Mouse (Mus musculus): ENCODE results near the gene St6galnac5. TPM values are rescaled to one million over a fixed set of nuclear protein-coding genes. Genes with fewer than 3 reads are reported as not detected.

Gene St6galnac5
- total and polyA plus RNA-seq, 2 experiments from 2014 or later = 14.9 to 18.1 TPM

GRCm38 (mm10) chr3:152979481-152980092 is 2.5 kb downstream of the St6galnac5 start:
- no peaks in the 10 kb centered on the region; the same call in 1 of the 2 replicates for H3K27me3 ChIP-seq (ENCODE audit: insufficient read depth, low read length)
- H3K4me2 ChIP-seq (ENCODE audit: low read depth, low read length, poor library complexity, severe bottlenecking) = peak overlapping the region; percentile 78
- ATAC-seq (ENCODE audit: low FRiP score) (no peak), DNase-seq (ENCODE audit: low spot score) (no peak)
- no peaks in the 10 kb centered on the region for H3K4me1 ChIP-seq (ENCODE audit: insufficient read depth, low read length)
- H3K9ac ChIP-seq (replicated peaks; ENCODE audit: low read length, poor library complexity, severe bottlenecking) = no peak overlapping the region
- no peaks in the 10 kb centered on the region for H3K36me3 ChIP-seq (ENCODE audit: insufficient read depth, low read length)
- H3K4me3 ChIP-seq (ENCODE audit: low read depth, low read length) = peak overlapping the region; percentile 61
- H3K27ac ChIP-seq (ENCODE audit: low read depth, low read length) = no peak overlapping the region
- TF ChIP-seq CTCF (IDR thresholded peaks at IDR 0.05) = no peak
- no peaks in the 10 kb centered on the region for H3K9me3 ChIP-seq (ENCODE audit: low read length)
- WGBS = 53% methylated on average over 11 of the region's 11 CpGs

- Histone ChIP-seq H3K4me1 (ENCODE audit: insufficient read depth, low read length) (no peaks in the 10 kb centered on the region), H3K4me3 (ENCODE audit: low read depth, low read length) (no peak overlapping the region), H3K27ac (ENCODE audit: low read depth, low read length) (no peak overlapping the region), H3K9me3 (ENCODE audit: low read length) (no peaks in the 10 kb centered on the region), H3K4me2 (ENCODE audit: low read depth, low read length, poor library complexity, severe bottlenecking) (no peak overlapping the region), H3K27me3 (ENCODE audit: insufficient read depth, low read length) (no peaks in the 10 kb centered on the region), H3K9ac (replicated peaks; ENCODE audit: low read length, poor library complexity, severe bottlenecking) (no peak overlapping the region), H3K36me3 (ENCODE audit: insufficient read depth, low read length) (no peaks in the 10 kb centered on the region)
- DNase-seq (ENCODE audit: low spot score) = no peak
- no peak for TF ChIP-seq CTCF (IDR thresholded peaks at IDR 0.05)
- WGBS = 81% methylated on average over 4 of the region's 4 CpGs
- no peak for ATAC-seq (ENCODE audit: low FRiP score)
Observed at GRCm38 (mm10) chr3:152971373-152971772, 10.7 kb downstream of the St6galnac5 start.

- ATAC-seq (ENCODE audit: low FRiP score) = no peak
- Histone ChIP-seq H3K27me3 (ENCODE audit: insufficient read depth, low read length) (no peaks in the 10 kb centered on the region), H3K4me2 (ENCODE audit: low read depth, low read length, poor library complexity, severe bottlenecking) (no peak overlapping the region), H3K27ac (ENCODE audit: low read depth, low read length) (no peak overlapping the region), H3K36me3 (ENCODE audit: insufficient read depth, low read length) (no peaks in the 10 kb centered on the region), H3K9ac (replicated peaks; ENCODE audit: low read length, poor library complexity, severe bottlenecking) (no peak overlapping the region), H3K9me3 (ENCODE audit: low read length) (no peaks in the 10 kb centered on the region), H3K4me3 (ENCODE audit: low read depth, low read length) (no peak overlapping the region), H3K4me1 (ENCODE audit: insufficient read depth, low read length) (no peaks in the 10 kb centered on the region)
- peak; percentile 42 for DNase-seq (ENCODE audit: low spot score)
- TF ChIP-seq CTCF (IDR thresholded peaks at IDR 0.05) = peak; percentile 59
- WGBS = 46% methylated on average over 16 of the region's 16 CpGs
Observed at GRCm38 (mm10) chr3:152969774-152970347, 12.2 kb downstream of the St6galnac5 start.

- DNase-seq (ENCODE audit: low spot score) (no peak), ATAC-seq (ENCODE audit: low FRiP score) (no peak)
- no peaks in the 10 kb centered on the region for H3K9me3 ChIP-seq (ENCODE audit: low read length)
- no peak for TF ChIP-seq CTCF (IDR thresholded peaks at IDR 0.05)
- 79% methylated on average over 10 of the region's 10 CpGs for WGBS
- no peaks in the 10 kb centered on the region for H3K36me3 ChIP-seq (ENCODE audit: insufficient read depth, low read length)
- no peaks in the 10 kb centered on the region for H3K4me1 ChIP-seq (ENCODE audit: insufficient read depth, low read length)
- no peaks in the 10 kb centered on the region for H3K27me3 ChIP-seq (ENCODE audit: insufficient read depth, low read length)
- H3K4me3 ChIP-seq (ENCODE audit: low read depth, low read length) = no peak overlapping the region
- H3K9ac ChIP-seq (replicated peaks; ENCODE audit: low read length, poor library complexity, severe bottlenecking) = no peak overlapping the region
- H3K4me2 ChIP-seq (ENCODE audit: low read depth, low read length, poor library complexity, severe bottlenecking) = no peak overlapping the region
- H3K27ac ChIP-seq (ENCODE audit: low read depth, low read length) = no peak overlapping the region
Observed at GRCm38 (mm10) chr3:152961855-152962376, 20.1 kb downstream of the St6galnac5 start.

GRCm38 (mm10) chr3:152958358-152959150 is 23.5 kb downstream of the St6galnac5 start:
- H3K4me2 ChIP-seq (ENCODE audit: low read depth, low read length, poor library complexity, severe bottlenecking) = no peak overlapping the region
- no peaks in the 10 kb centered on the region for H3K4me1 ChIP-seq (ENCODE audit: insufficient read depth, low read length)
- H3K4me3 ChIP-seq (ENCODE audit: low read depth, low read length) = no peak overlapping the region
- WGBS = 77% methylated on average over 11 of the region's 11 CpGs
- DNase-seq (ENCODE audit: low spot score) (peak; percentile 71), ATAC-seq (ENCODE audit: low FRiP score) (no peak)
- no peaks in the 10 kb centered on the region for H3K36me3 ChIP-seq (ENCODE audit: insufficient read depth, low read length)
- no peak overlapping the region for H3K27ac ChIP-seq (ENCODE audit: low read depth, low read length)
- H3K9ac ChIP-seq (replicated peaks; ENCODE audit: low read length, poor library complexity, severe bottlenecking) = no peak overlapping the region
- no peaks in the 10 kb centered on the region for H3K9me3 ChIP-seq (ENCODE audit: low read length)
- TF ChIP-seq CTCF (IDR thresholded peaks at IDR 0.05) = peak; percentile 80
- H3K27me3 ChIP-seq (ENCODE audit: insufficient read depth, low read length) = no peaks in the 10 kb centered on the region

GRCm38 (mm10) chr3:152956771-152957170 is 25.3 kb downstream of the St6galnac5 start:
- 85% methylated on average over 4 of the region's 4 CpGs for WGBS

More at GRCm38 (mm10) chr3:152956771-152957170, 25.3 kb downstream of the St6galnac5 start:
- no peak for ATAC-seq (ENCODE audit: low FRiP score)
- no peak for DNase-seq (ENCODE audit: low spot score)
- no peak overlapping the region for H3K4me3 ChIP-seq (ENCODE audit: low read depth, low read length)
- no peak for TF ChIP-seq CTCF (IDR thresholded peaks at IDR 0.05)
- no peaks in the 10 kb centered on the region for H3K4me1 ChIP-seq (ENCODE audit: insufficient read depth, low read length)
- H3K9ac ChIP-seq (replicated peaks; ENCODE audit: low read length, poor library complexity, severe bottlenecking) = no peak overlapping the region
- no peak overlapping the region for H3K27ac ChIP-seq (ENCODE audit: low read depth, low read length)
- no peak overlapping the region for H3K4me2 ChIP-seq (ENCODE audit: low read depth, low read length, poor library complexity, severe bottlenecking)
- H3K36me3 ChIP-seq (ENCODE audit: insufficient read depth, low read length) = no peaks in the 10 kb centered on the region
- no peaks in the 10 kb centered on the region for H3K27me3 ChIP-seq (ENCODE audit: insufficient read depth, low read length)
- H3K9me3 ChIP-seq (ENCODE audit: low read length) = no peaks in the 10 kb centered on the region

Data from midbrain, postnatal 0 days (tissue).